ENCODE assay signal across 12 mouse cellular contexts in genomic region chr14:76520606-76521005, GRCm38 (mm10). TPM values are rescaled to one million over a fixed set of nuclear protein-coding genes. Genes with fewer than 3 reads are reported as not detected.
DNase-seq lines count a peak whose midpoint lies in the region; ATAC-seq and TF ChIP-seq lines count a peak whose summit lies in the region.
"Had no signal": no experiment of that assay in that cellular context is flagged by ENCODE, and none has a peak within 500 bp of the region (broad histone marks: within the 10 kb centered on the region; RNA-seq: fewer than 3 reads in every experiment).

No protein-coding gene starts in this region.

- peak; percentile 80 for DNase-seq in lung, postnatal 0 days (ENCODE audit: low spot score)
- DNase-seq in lung, adult 2 months, result no peak
- peak; percentile 68 for DNase-seq in c-Kit-positive CD71-positive TER-119-negative erythroid progenitor cells, embryonic 14.5 days (ENCODE audit: low read depth)
- peak; percentile 86 for DNase-seq in kidney, postnatal 0 days (ENCODE audit: low spot score)
- DNase-seq in cerebellum, adult 18-20 months, result no peak
- no peak for DNase-seq in layer of hippocampus, postnatal 36 days
- no peak for DNase-seq in layer of hippocampus, adult 18-20 months (ENCODE audit: low spot score in 2 of 2)
- DNase-seq: embryo, embryonic 11 days had no signal

- no peak overlapping the region for H3K4me3 ChIP-seq in lung, postnatal 0 days (ENCODE audit: low read depth, low read length)
- no peak overlapping the region for H3K4me3 ChIP-seq in lung, adult 2 months (replicated peaks; ENCODE audit: extremely low read depth, low read depth, low read length)
- no peak overlapping the region for H3K4me3 ChIP-seq in kidney, postnatal 0 days (replicated peaks; ENCODE audit: low read depth, low read length)
- H3K4me3 ChIP-seq in stomach, embryonic 16.5 days (replicated peaks; ENCODE audit: low read length), result no peak overlapping the region
- H3K4me3 ChIP-seq: forebrain, embryonic 15.5 days; hindbrain, embryonic 13.5 days; midbrain, embryonic 12.5 days had no signal

- H3K4me1 ChIP-seq in lung, postnatal 0 days (ENCODE audit: insufficient read depth, low read depth, low read length), result 0 out of 2 replicates have a peak, but pooled peaks cover 4% of the 10 kb centered on the region
- H3K4me1 ChIP-seq in lung, adult 2 months (ENCODE audit: control insufficient read depth, insufficient read depth, low read length), result no peaks in the 10 kb centered on the region
- H3K4me1 ChIP-seq in kidney, postnatal 0 days (replicated peaks; ENCODE audit: insufficient read depth, low read length), result no peaks in the 10 kb centered on the region; the same call in 1 of the 2 replicates
- peaks cover 7% of the 10 kb centered on the region for H3K4me1 ChIP-seq in stomach, embryonic 16.5 days (ENCODE audit: control insufficient read depth, insufficient read depth, low read length)
- H3K4me1 ChIP-seq: forebrain, embryonic 15.5 days; hindbrain, embryonic 13.5 days had no signal

- H3K27ac ChIP-seq in lung, postnatal 0 days (ENCODE audit: low read length), result no peak overlapping the region
- peak overlapping the region; percentile 31; the same call in 1 of the 2 replicates for H3K27ac ChIP-seq in kidney, postnatal 0 days
- H3K27ac ChIP-seq in stomach, embryonic 16.5 days (ENCODE audit: low read length), result no peak overlapping the region
- H3K27ac ChIP-seq: forebrain, embryonic 15.5 days; hindbrain, embryonic 13.5 days; midbrain, embryonic 12.5 days had no signal

- ATAC-seq in lung, postnatal 0 days, result peak; percentile 83
- peak; percentile 84 for ATAC-seq in kidney, postnatal 0 days (replicated peaks; ENCODE audit: low FRiP score, low read depth)
- ATAC-seq in stomach, embryonic 16.5 days (ENCODE audit: insufficient read depth, low FRiP score), result peak; percentile 72; the same call in 1 of the 2 replicates
- ATAC-seq: forebrain, embryonic 15.5 days had no signal

- peak; percentile 54 for TF ChIP-seq EP300 in lung, postnatal 0 days (IDR thresholded peaks at IDR 0.05)

- TF ChIP-seq CTCF in lung, postnatal 0 days (IDR thresholded peaks at IDR 0.05), result no peak
- no peak for TF ChIP-seq CTCF in lung, adult 2 months (IDR thresholded peaks at IDR 0.05; ENCODE audit: insufficient read depth, low read length)
- no peak for TF ChIP-seq CTCF in kidney, postnatal 0 days (IDR thresholded peaks at IDR 0.05; ENCODE audit: low read depth)

- no peak for TF ChIP-seq POLR2A in lung, adult 2 months (IDR thresholded peaks at IDR 0.05; ENCODE audit: borderline replicate concordance, extremely low read depth, low read depth, low read length)

- H3K9ac ChIP-seq in lung, postnatal 0 days (replicated peaks; ENCODE audit: low read depth), result no peak overlapping the region
- no peak overlapping the region for H3K9ac ChIP-seq in kidney, postnatal 0 days (ENCODE audit: low read depth, low read length)
- no peak overlapping the region for H3K9ac ChIP-seq in stomach, embryonic 16.5 days (ENCODE audit: low read length)
- H3K9ac ChIP-seq: forebrain, embryonic 15.5 days; hindbrain, embryonic 13.5 days; midbrain, embryonic 12.5 days had no signal

- no peaks in the 10 kb centered on the region for H3K36me3 ChIP-seq in lung, postnatal 0 days (ENCODE audit: insufficient read depth, low read length)
- H3K36me3 ChIP-seq in kidney, postnatal 0 days (ENCODE audit: insufficient read depth, low read length), result no peaks in the 10 kb centered on the region
- H3K36me3 ChIP-seq in stomach, embryonic 16.5 days (ENCODE audit: control insufficient read depth, insufficient read depth, low read length), result no peaks in the 10 kb centered on the region
- H3K36me3 ChIP-seq: forebrain, embryonic 15.5 days; hindbrain, embryonic 13.5 days; midbrain, embryonic 12.5 days had no signal

- H3K9me3 ChIP-seq in lung, postnatal 0 days (ENCODE audit: low read length), result no peaks in the 10 kb centered on the region
- H3K9me3 ChIP-seq in kidney, postnatal 0 days (replicated peaks; ENCODE audit: low read length), result no peaks in the 10 kb centered on the region
- no peaks in the 10 kb centered on the region for H3K9me3 ChIP-seq in stomach, embryonic 16.5 days (replicated peaks; ENCODE audit: control insufficient read depth, low read length)
- H3K9me3 ChIP-seq: forebrain, embryonic 15.5 days; hindbrain, embryonic 13.5 days; midbrain, embryonic 12.5 days had no signal

- no peaks in the 10 kb centered on the region for H3K27me3 ChIP-seq in lung, postnatal 0 days (replicated peaks; ENCODE audit: insufficient read depth, low read length)
- no peaks in the 10 kb centered on the region for H3K27me3 ChIP-seq in kidney, postnatal 0 days (ENCODE audit: insufficient read depth, low read length)
- no peaks in the 10 kb centered on the region for H3K27me3 ChIP-seq in stomach, embryonic 16.5 days (ENCODE audit: control insufficient read depth, insufficient read depth, low read length)
- H3K27me3 ChIP-seq: forebrain, embryonic 15.5 days; hindbrain, embryonic 13.5 days had no signal

- no peak overlapping the region for H3K4me2 ChIP-seq in lung, postnatal 0 days (replicated peaks; ENCODE audit: low read depth, low read length)
- no peak overlapping the region; the same call in 1 of the 2 replicates for H3K4me2 ChIP-seq in kidney, postnatal 0 days (ENCODE audit: low read length)
- H3K4me2 ChIP-seq in stomach, embryonic 16.5 days (ENCODE audit: low read depth, low read length), result no peak overlapping the region
- H3K4me2 ChIP-seq: forebrain, embryonic 15.5 days; hindbrain, embryonic 13.5 days; midbrain, embryonic 12.5 days had no signal

- 35% methylated on average over 4 of the region's 4 CpGs for WGBS in lung, postnatal 0 days
- 43% methylated on average over 4 of the region's 4 CpGs for WGBS in lung, adult 2 months
- WGBS in kidney, postnatal 0 days, result 16% methylated on average over 4 of the region's 4 CpGs
- 22% methylated on average over 4 of the region's 4 CpGs for WGBS in stomach, embryonic 16.5 days

RNA-seq across cellular contexts. Expression of gene Serp2, which starts 36.1 kb away (rescaled TPM):
- 4.1 and 5.1 TPM in 2 replicates for polyA plus RNA-seq in lung, postnatal 0 days (2015; fragmentation: Nextera tagmentation; extraction: Ambion mirVana)
- 2.9 and 3.1 TPM in 2 replicates for polyA plus RNA-seq in lung, adult 2 months (2012; rRNA removed)
- 13.1 and 13.7 TPM in 2 replicates for polyA plus RNA-seq in kidney, postnatal 0 days (2015; fragmentation: Nextera tagmentation; extraction: Ambion mirVana)
- 7.8 and 8.8 TPM in 2 replicates for polyA plus RNA-seq in stomach, embryonic 16.5 days (2015; fragmentation: Nextera tagmentation; extraction: Ambion mirVana)
- 100 to 1,000 TPM; 140 to 147 TPM for total RNA-seq in layer of hippocampus, postnatal 36 days (2021)
- total RNA-seq in layer of hippocampus, adult 18-20 months (2021), result 100 to 1,000 TPM; 150 to 152 TPM

Comparison
In these comparisons a context has a peak if more than half of its experiments do, and no peak if none do; other contexts are left out.
1. DNase-seq: peak in lung, postnatal 0 days (single experiment), c-Kit-positive CD71-positive TER-119-negative erythroid progenitor cells, embryonic 14.5 days (single experiment) and kidney, postnatal 0 days (single experiment); none in lung, adult 2 months (single experiment), cerebellum, adult 18-20 months (0 of 2), layer of hippocampus, postnatal 36 days (0 of 2) and layer of hippocampus, adult 18-20 months (0 of 2).
2. Peak in every context shown above with its lines, with median percentiles within 50 percentile points of each other: ATAC-seq.